Comparison of ENCODE assay signal across 8 mouse cellular contexts in the genomic region with DNA sequence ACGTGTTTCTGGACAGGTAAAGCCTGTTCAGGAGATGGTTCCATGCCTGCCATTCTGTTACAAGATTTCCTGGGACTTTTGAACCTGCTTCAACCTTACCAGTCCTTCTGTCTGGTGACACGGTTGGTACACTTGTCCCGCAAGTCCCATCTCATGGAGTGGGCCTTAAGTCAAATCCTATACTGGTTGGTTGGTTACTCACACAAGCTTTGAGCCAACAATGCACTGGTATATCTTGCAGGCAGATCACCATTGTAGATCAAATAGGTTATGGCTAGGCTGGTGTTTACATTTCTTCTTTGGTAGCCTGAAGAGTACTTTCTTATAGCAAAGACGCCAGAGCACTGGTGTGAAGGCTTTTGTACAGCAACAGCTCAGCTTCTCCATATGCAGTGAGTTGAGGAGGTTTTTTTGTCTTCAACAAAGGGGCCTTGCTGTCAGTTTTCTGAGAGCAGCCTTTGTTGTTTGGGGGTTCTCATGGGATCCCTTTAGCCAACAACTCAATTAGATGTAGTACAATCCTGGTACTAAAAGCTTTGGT. TPM values are rescaled to one million over a fixed set of nuclear protein-coding genes. Genes with fewer than 3 reads are reported as not detected.
A peak's percentile ranks its signal among the peaks of the same experiment; 100 is the strongest.
DNase-seq lines count a peak whose midpoint lies in the region; ATAC-seq and TF ChIP-seq lines count a peak whose summit lies in the region.

No protein-coding gene starts in this region.

- DNase-seq in kidney, postnatal 0 days (ENCODE audit: low spot score), result peak; percentile 22
- DNase-seq in kidney, postnatal 10 days, result no peak
- DNase-seq in limb, embryonic 11.5 days (ENCODE audit: low spot score), result no peak
- DNase-seq in urinary bladder, postnatal 14 days (ENCODE audit: low spot score), result no peak
- no peak for DNase-seq in lung, adult 2 months

- 89% methylated on average over 4 of the region's 4 CpGs for WGBS in kidney, postnatal 0 days
- WGBS in forebrain, embryonic 12.5 days, result 73% methylated on average over 4 of the region's 4 CpGs
- WGBS in limb, embryonic 11.5 days, result 89% methylated on average over 4 of the region's 4 CpGs
- 82% methylated on average over 4 of the region's 4 CpGs for WGBS in neural tube, embryonic 13.5 days
- WGBS in lung, adult 2 months, result 88% methylated on average over 4 of the region's 4 CpGs

- no peak for TF ChIP-seq POLR2A in lung, adult 2 months (IDR thresholded peaks at IDR 0.05; ENCODE audit: borderline replicate concordance, extremely low read depth, low read depth, low read length)

- H3K4me1 ChIP-seq in kidney, postnatal 0 days (replicated peaks; ENCODE audit: insufficient read depth, low read length), result no peaks in the 10 kb centered on the region
- H3K4me1 ChIP-seq in forebrain, embryonic 12.5 days, result peaks cover 6% of the 10 kb centered on the region
- no peaks in the 10 kb centered on the region for H3K4me1 ChIP-seq in limb, embryonic 11.5 days (ENCODE audit: control insufficient read depth, insufficient read depth, low read length)
- H3K4me1 ChIP-seq in neural tube, embryonic 13.5 days (replicated peaks), result peaks cover 11% of the 10 kb centered on the region; the same call in 1 of the 2 replicates
- H3K4me1 ChIP-seq in lung, adult 2 months (ENCODE audit: control insufficient read depth, insufficient read depth, low read length), result no peaks in the 10 kb centered on the region

- H3K9me3 ChIP-seq in kidney, postnatal 0 days (replicated peaks; ENCODE audit: low read length), result no peaks in the 10 kb centered on the region
- no peaks in the 10 kb centered on the region for H3K9me3 ChIP-seq in forebrain, embryonic 12.5 days
- H3K9me3 ChIP-seq in limb, embryonic 11.5 days (ENCODE audit: control insufficient read depth, low read length), result no peaks in the 10 kb centered on the region
- no peaks in the 10 kb centered on the region for H3K9me3 ChIP-seq in neural tube, embryonic 13.5 days

- H3K36me3 ChIP-seq in kidney, postnatal 0 days (ENCODE audit: insufficient read depth, low read length), result no peaks in the 10 kb centered on the region
- no peaks in the 10 kb centered on the region for H3K36me3 ChIP-seq in forebrain, embryonic 12.5 days (replicated peaks)
- H3K36me3 ChIP-seq in limb, embryonic 11.5 days (ENCODE audit: control insufficient read depth, insufficient read depth, low read length), result no peaks in the 10 kb centered on the region
- H3K36me3 ChIP-seq in neural tube, embryonic 13.5 days, result no peaks in the 10 kb centered on the region

- ATAC-seq in kidney, postnatal 0 days (replicated peaks; ENCODE audit: low FRiP score, low read depth), result no peak
- peak; percentile 27; the same call in 1 of the 2 replicates for ATAC-seq in forebrain, embryonic 12.5 days (ENCODE audit: low FRiP score)
- ATAC-seq in limb, embryonic 11.5 days (ENCODE audit: insufficient number of reproducible peaks, low FRiP score, low TSS enrichment, low read depth), result peak; percentile 44
- ATAC-seq in neural tube, embryonic 13.5 days (ENCODE audit: low read depth), result peak; percentile 49
- no peak for ATAC-seq in activated CD4-positive, CD25-positive, alpha-beta regulatory T cell, adult 4 months

- H3K27me3 ChIP-seq in kidney, postnatal 0 days (ENCODE audit: insufficient read depth, low read length), result no peaks in the 10 kb centered on the region
- peaks cover 3% of the 10 kb centered on the region; the same call in 1 of the 2 replicates for H3K27me3 ChIP-seq in forebrain, embryonic 12.5 days
- no peaks in the 10 kb centered on the region for H3K27me3 ChIP-seq in limb, embryonic 11.5 days (ENCODE audit: control insufficient read depth, insufficient read depth, low read length)
- peaks cover 4% of the 10 kb centered on the region for H3K27me3 ChIP-seq in neural tube, embryonic 13.5 days

- no peak overlapping the region for H3K27ac ChIP-seq in kidney, postnatal 0 days
- no peak overlapping the region for H3K27ac ChIP-seq in forebrain, embryonic 12.5 days
- H3K27ac ChIP-seq in limb, embryonic 11.5 days (replicated peaks; ENCODE audit: low read depth, low read length), result no peak overlapping the region
- peak overlapping the region; percentile 67 for H3K27ac ChIP-seq in neural tube, embryonic 13.5 days (replicated peaks)

- peak overlapping the region; percentile 82 for H3K4me2 ChIP-seq in kidney, postnatal 0 days (ENCODE audit: low read length)
- peak overlapping the region; percentile 69 for H3K4me2 ChIP-seq in forebrain, embryonic 12.5 days
- H3K4me2 ChIP-seq in limb, embryonic 11.5 days (ENCODE audit: low read depth, severe bottlenecking), result peak overlapping the region; percentile 62
- peak overlapping the region; percentile 66 for H3K4me2 ChIP-seq in neural tube, embryonic 13.5 days

- H3K4me3 ChIP-seq in kidney, postnatal 0 days (replicated peaks; ENCODE audit: low read depth, low read length), result peak overlapping the region; percentile 39
- H3K4me3 ChIP-seq in forebrain, embryonic 12.5 days (replicated peaks), result peak overlapping the region; percentile 41
- H3K4me3 ChIP-seq in limb, embryonic 11.5 days (ENCODE audit: low read depth, low read length), result peak overlapping the region; percentile 30; the same call in 1 of the 2 replicates
- peak overlapping the region; percentile 46 for H3K4me3 ChIP-seq in neural tube, embryonic 13.5 days
- no peak overlapping the region for H3K4me3 ChIP-seq in lung, adult 2 months (replicated peaks; ENCODE audit: extremely low read depth, low read depth, low read length)

- no peak for TF ChIP-seq CTCF in kidney, postnatal 0 days (IDR thresholded peaks at IDR 0.05; ENCODE audit: low read depth)
- no peak for TF ChIP-seq CTCF in lung, adult 2 months (IDR thresholded peaks at IDR 0.05; ENCODE audit: insufficient read depth, low read length)

- H3K9ac ChIP-seq in kidney, postnatal 0 days (ENCODE audit: low read depth, low read length), result peak overlapping the region; percentile 60; the same call in 1 of the 2 replicates
- peak overlapping the region; percentile 56 for H3K9ac ChIP-seq in forebrain, embryonic 12.5 days
- peak overlapping the region; percentile 58 for H3K9ac ChIP-seq in limb, embryonic 11.5 days (ENCODE audit: low read length)
- peak overlapping the region; percentile 71 for H3K9ac ChIP-seq in neural tube, embryonic 13.5 days

RNA-seq across cellular contexts. Expression of a gene that starts 37.7 kb away (rescaled TPM):
- polyA plus RNA-seq in kidney, postnatal 0 days (2015; fragmentation: Nextera tagmentation; extraction: Ambion mirVana), result 326 and 329 TPM in 2 replicates
- 178 and 183 TPM in 2 replicates for polyA plus RNA-seq in forebrain, embryonic 12.5 days (2016; fragmentation: Nextera tagmentation; extraction: Ambion mirVana)
- polyA plus RNA-seq in limb, embryonic 11.5 days (2014; fragmentation: Nextera tagmentation; extraction: Ambion mirVana), result 206 and 216 TPM in 2 replicates
- polyA plus RNA-seq in neural tube, embryonic 13.5 days (2015; fragmentation: Nextera tagmentation; extraction: Ambion mirVana), result 194 and 221 TPM in 2 replicates
- 100 to 1,000 TPM; 243 TPM for polyA plus RNA-seq in activated CD4-positive, CD25-positive, alpha-beta regulatory T cell, adult 4 months (2017; shearing (Covaris generic))
- 28.5 and 53.0 TPM in 2 replicates for polyA plus RNA-seq in lung, adult 2 months (2012; rRNA removed)

Comparison
In these comparisons a context has a peak if more than half of its experiments do, and no peak if none do; other contexts are left out.
1. ATAC-seq: peak in forebrain, embryonic 12.5 days (single experiment), limb, embryonic 11.5 days (single experiment) and neural tube, embryonic 13.5 days (single experiment); none in kidney, postnatal 0 days (single experiment) and activated CD4-positive, CD25-positive, alpha-beta regulatory T cell, adult 4 months (single experiment).
2. Peak in every context shown above with its lines, with median percentiles within 50 percentile points of each other: H3K4me2 ChIP-seq and H3K9ac ChIP-seq.